Mouse (Mus musculus): ENCODE measurements around the gene Akap12. TPM values are rescaled to one million over a fixed set of nuclear protein-coding genes. Genes with fewer than 3 reads are reported as not detected.

Gene Akap12
- total and polyA plus RNA-seq, 2 experiments from 2014 or later = 32.9 to 35.9 TPM

GRCm38 (mm10) chr10:4278041-4278440, 11.9 kb downstream of the Akap12 start:
- no peaks in the 10 kb centered on the region for H3K9me3 ChIP-seq (ENCODE audit: low read length)
- H3K27me3 ChIP-seq (ENCODE audit: insufficient read depth, low read length) = no peaks in the 10 kb centered on the region
- no peak overlapping the region for H3K4me3 ChIP-seq (ENCODE audit: low read length)
- DNase-seq (ENCODE audit: low spot score) = no peak
- H3K4me1 ChIP-seq (ENCODE audit: insufficient read depth, low read length) = no peaks in the 10 kb centered on the region
- no peak for ATAC-seq
- no peak for TF ChIP-seq CTCF (IDR thresholded peaks at IDR 0.05; ENCODE audit: low read depth)
- H3K4me2 ChIP-seq (ENCODE audit: low read depth, low read length) = no peak overlapping the region
- no peak overlapping the region for H3K9ac ChIP-seq (replicated peaks; ENCODE audit: low read length)
- WGBS = 57% methylated on average over 6 of the region's 6 CpGs
- H3K27ac ChIP-seq = no peak overlapping the region
- no peaks in the 10 kb centered on the region for H3K36me3 ChIP-seq (ENCODE audit: insufficient read depth, low read length)

DNA sequence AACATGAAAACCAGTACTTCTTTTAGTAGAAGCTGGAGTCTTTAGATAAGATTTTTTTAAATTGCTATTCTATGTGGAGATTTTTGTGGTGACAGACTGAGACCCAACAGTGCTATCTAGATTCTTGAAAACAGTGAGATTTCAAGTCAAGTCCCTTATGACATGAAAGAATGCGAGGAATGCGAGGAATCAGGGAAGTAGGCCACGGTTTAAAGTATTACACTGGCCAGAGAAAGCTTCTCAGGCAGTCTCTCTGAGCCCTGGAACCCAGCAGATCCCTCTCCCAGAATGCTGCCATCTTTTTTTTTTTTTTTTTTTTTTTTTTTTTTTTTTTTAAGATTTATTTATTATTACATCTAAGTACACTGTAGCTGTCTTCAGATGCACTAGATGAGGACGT, 16.2 kb downstream of the Akap12 start:
- Histone ChIP-seq H3K36me3 (ENCODE audit: insufficient read depth, low read length) (no peaks in the 10 kb centered on the region), H3K9me3 (ENCODE audit: low read length) (no peaks in the 10 kb centered on the region), H3K4me2 (ENCODE audit: low read depth, low read length) (no peak overlapping the region), H3K9ac (replicated peaks; ENCODE audit: low read length) (no peak overlapping the region), H3K27ac (no peak overlapping the region), H3K4me1 (ENCODE audit: insufficient read depth, low read length) (no peaks in the 10 kb centered on the region), H3K27me3 (ENCODE audit: insufficient read depth, low read length) (no peaks in the 10 kb centered on the region), H3K4me3 (ENCODE audit: low read length) (no peak overlapping the region)
- ATAC-seq (no peak), DNase-seq (ENCODE audit: low spot score) (no peak)
- WGBS = 69% methylated on average over 4 of the region's 4 CpGs
- no peak for TF ChIP-seq CTCF (IDR thresholded peaks at IDR 0.05; ENCODE audit: low read depth)

DNA sequence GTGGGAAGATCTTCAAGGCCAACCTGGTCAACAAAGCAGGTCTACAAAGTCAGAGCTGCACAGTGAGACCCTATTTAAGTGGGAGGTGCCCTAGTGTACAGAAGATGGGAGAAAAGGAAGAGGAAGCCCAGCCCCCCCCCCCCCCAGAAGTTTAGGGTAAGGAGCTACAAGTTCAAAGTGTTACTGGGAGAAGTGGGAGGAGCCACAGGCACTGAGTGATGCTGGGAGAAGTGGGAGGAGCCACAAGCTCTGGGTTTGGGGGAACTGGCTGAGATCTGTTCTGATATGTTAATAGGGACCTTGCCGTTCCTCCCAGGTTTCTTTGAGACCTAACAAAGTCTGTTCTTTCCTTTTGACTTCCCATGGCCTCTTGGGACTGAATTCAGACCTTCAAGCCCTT, 18.6 kb downstream of the Akap12 start:
- DNase-seq (ENCODE audit: low spot score) (no peak), ATAC-seq (no peak)
- H3K9ac ChIP-seq (replicated peaks; ENCODE audit: low read length) = no peak overlapping the region
- no peaks in the 10 kb centered on the region for H3K9me3 ChIP-seq (ENCODE audit: low read length)
- no peaks in the 10 kb centered on the region for H3K36me3 ChIP-seq (ENCODE audit: insufficient read depth, low read length)
- no peaks in the 10 kb centered on the region for H3K27me3 ChIP-seq (ENCODE audit: insufficient read depth, low read length)
- TF ChIP-seq CTCF (IDR thresholded peaks at IDR 0.05; ENCODE audit: low read depth) = no peak
- 61% methylated on average over 1 of the region's 1 CpGs for WGBS
- no peaks in the 10 kb centered on the region for H3K4me1 ChIP-seq (ENCODE audit: insufficient read depth, low read length)
- H3K4me3 ChIP-seq (ENCODE audit: low read length) = no peak overlapping the region
- H3K4me2 ChIP-seq (ENCODE audit: low read depth, low read length) = no peak overlapping the region
- no peak overlapping the region for H3K27ac ChIP-seq

GRCm38 (mm10) chr10:4285752-4286151, 19.6 kb downstream of the Akap12 start:
- H3K4me2 ChIP-seq (ENCODE audit: low read depth, low read length) = no peak overlapping the region
- H3K27me3 ChIP-seq (ENCODE audit: insufficient read depth, low read length) = no peaks in the 10 kb centered on the region
- ATAC-seq = no peak
- 68% methylated on average over 8 of the region's 8 CpGs for WGBS
- no peak for DNase-seq (ENCODE audit: low spot score)
- H3K9ac ChIP-seq (replicated peaks; ENCODE audit: low read length) = no peak overlapping the region
- no peaks in the 10 kb centered on the region for H3K9me3 ChIP-seq (ENCODE audit: low read length)
- H3K27ac ChIP-seq = no peak overlapping the region
- no peaks in the 10 kb centered on the region for H3K36me3 ChIP-seq (ENCODE audit: insufficient read depth, low read length)
- H3K4me1 ChIP-seq (ENCODE audit: insufficient read depth, low read length) = no peaks in the 10 kb centered on the region
- no peak for TF ChIP-seq CTCF (IDR thresholded peaks at IDR 0.05; ENCODE audit: low read depth)
- H3K4me3 ChIP-seq (ENCODE audit: low read length) = no peak overlapping the region

DNA sequence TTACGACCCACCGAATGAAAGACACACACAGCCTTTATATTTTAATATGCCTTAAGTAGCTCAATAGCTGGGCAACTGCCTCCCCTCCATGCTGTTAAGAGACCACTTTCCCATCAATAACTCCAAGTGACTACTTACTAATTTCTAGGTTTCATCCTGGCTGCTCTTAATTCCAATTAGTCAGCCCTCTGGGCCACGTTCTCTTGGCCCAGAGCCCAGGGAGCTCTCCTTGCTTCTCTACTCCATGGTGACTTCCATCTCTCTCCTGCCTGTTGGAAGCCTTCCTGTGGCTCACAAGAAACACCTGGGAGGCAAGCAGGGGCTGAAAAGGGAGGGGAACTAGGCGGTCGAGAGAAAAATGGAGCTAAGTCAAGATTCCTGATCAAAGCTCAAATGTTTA, 23.0 kb downstream of the Akap12 start:
- Histone ChIP-seq H3K27me3 (ENCODE audit: insufficient read depth, low read length) (no peaks in the 10 kb centered on the region), H3K4me1 (ENCODE audit: insufficient read depth, low read length) (no peaks in the 10 kb centered on the region), H3K4me2 (ENCODE audit: low read depth, low read length) (no peak overlapping the region), H3K9me3 (ENCODE audit: low read length) (no peaks in the 10 kb centered on the region), H3K4me3 (ENCODE audit: low read length) (no peak overlapping the region), H3K9ac (replicated peaks; ENCODE audit: low read length) (no peak overlapping the region), H3K36me3 (ENCODE audit: insufficient read depth, low read length) (no peaks in the 10 kb centered on the region), H3K27ac (no peak overlapping the region)
- DNase-seq (ENCODE audit: low spot score) = no peak
- TF ChIP-seq CTCF (IDR thresholded peaks at IDR 0.05; ENCODE audit: low read depth) = no peak
- ATAC-seq = no peak
- WGBS = 49% methylated on average over 5 of the region's 5 CpGs

- no peak overlapping the region for H3K4me2 ChIP-seq (ENCODE audit: low read depth, low read length)
Measured at GRCm38 (mm10) chr10:4289636-4290035, 23.5 kb downstream of the Akap12 start.

GRCm38 (mm10) chr10:4290145-4290544, 24.0 kb downstream of the Akap12 start:
- DNase-seq (ENCODE audit: low spot score) = no peak
- whole genome bisulfite sequencing = 33% methylated on average over 3 of the region's 3 CpGs
- Histone ChIP-seq H3K9ac (replicated peaks; ENCODE audit: low read length) (no peak overlapping the region), H3K27me3 (ENCODE audit: insufficient read depth, low read length) (no peaks in the 10 kb centered on the region), H3K36me3 (ENCODE audit: insufficient read depth, low read length) (no peaks in the 10 kb centered on the region), H3K9me3 (ENCODE audit: low read length) (no peaks in the 10 kb centered on the region), H3K4me3 (ENCODE audit: low read length) (no peak overlapping the region), H3K4me1 (ENCODE audit: insufficient read depth, low read length) (no peaks in the 10 kb centered on the region), H3K4me2 (ENCODE audit: low read depth, low read length) (no peak overlapping the region), H3K27ac (no peak overlapping the region)
- TF ChIP-seq CTCF (IDR thresholded peaks at IDR 0.05; ENCODE audit: low read depth) = no peak
- ATAC-seq = no peak

More at GRCm38 (mm10) chr10:4289636-4290035, 23.5 kb downstream of the Akap12 start:
- Histone ChIP-seq H3K36me3 (ENCODE audit: insufficient read depth, low read length) (no peaks in the 10 kb centered on the region), H3K27me3 (ENCODE audit: insufficient read depth, low read length) (no peaks in the 10 kb centered on the region), H3K9ac (replicated peaks; ENCODE audit: low read length) (no peak overlapping the region), H3K9me3 (ENCODE audit: low read length) (no peaks in the 10 kb centered on the region), H3K4me1 (ENCODE audit: insufficient read depth, low read length) (no peaks in the 10 kb centered on the region), H3K27ac (no peak overlapping the region), H3K4me3 (ENCODE audit: low read length) (no peak overlapping the region)
- ATAC-seq = no peak
- WGBS = 47% methylated on average over 3 of the region's 3 CpGs
- no peak for TF ChIP-seq CTCF (IDR thresholded peaks at IDR 0.05; ENCODE audit: low read depth)
- DNase-seq (ENCODE audit: low spot score) = no peak

Measured in hindbrain, postnatal 0 days (tissue).